Comparison of ENCODE assay signal across 24 mouse cellular contexts in genomic region chr5:151333686-151334085, GRCm38 (mm10).
"Had no signal": no experiment of that assay in that cellular context is flagged by ENCODE, and none has a peak within 500 bp of the region (broad histone marks: within the 10 kb centered on the region; RNA-seq: fewer than 3 reads in every experiment).

No protein-coding gene starts in this region.

- H3K27me3 ChIP-seq: heart, embryonic 13.5 days; heart, embryonic 15.5 days; hindbrain, embryonic 13.5 days; hindbrain, embryonic 15.5 days; kidney, embryonic 15.5 days; limb, embryonic 12.5 days; liver, embryonic 13.5 days; liver, embryonic 15.5 days had no signal

- H3K4me1 ChIP-seq: heart, embryonic 13.5 days; heart, embryonic 15.5 days; hindbrain, embryonic 13.5 days; hindbrain, embryonic 15.5 days; kidney, embryonic 15.5 days; limb, embryonic 10.5 days; limb, embryonic 12.5 days; liver, embryonic 13.5 days; liver, embryonic 15.5 days had no signal

- H3K9me3 ChIP-seq: heart, embryonic 13.5 days; heart, embryonic 15.5 days; hindbrain, embryonic 13.5 days; hindbrain, embryonic 15.5 days; kidney, embryonic 15.5 days; limb, embryonic 10.5 days; limb, embryonic 12.5 days; liver, embryonic 13.5 days; liver, embryonic 15.5 days had no signal

- H3K36me3 ChIP-seq: heart, embryonic 13.5 days; heart, embryonic 15.5 days; hindbrain, embryonic 13.5 days; hindbrain, embryonic 15.5 days; kidney, embryonic 15.5 days; limb, embryonic 10.5 days; limb, embryonic 12.5 days; liver, embryonic 13.5 days; liver, embryonic 15.5 days had no signal

- H3K9ac ChIP-seq: heart, embryonic 13.5 days; heart, embryonic 15.5 days; hindbrain, embryonic 13.5 days; hindbrain, embryonic 15.5 days; kidney, embryonic 15.5 days; limb, embryonic 12.5 days; liver, embryonic 13.5 days; liver, embryonic 15.5 days had no signal

- H3K4me3 ChIP-seq: heart, embryonic 13.5 days; heart, embryonic 15.5 days; hindbrain, embryonic 13.5 days; hindbrain, embryonic 15.5 days; kidney, embryonic 15.5 days; limb, embryonic 10.5 days; limb, embryonic 12.5 days; liver, embryonic 13.5 days; liver, embryonic 15.5 days had no signal

- DNase-seq: gastrocnemius, postnatal 14 days; gastrocnemius, postnatal 36 days; heart, adult 11 months; heart, postnatal 14 days; heart, postnatal 36 days; kidney, adult 11 months; kidney, postnatal 14 days; kidney, postnatal 36 days; layer of hippocampus, adult 9-11 months; layer of hippocampus, postnatal 36 days; liver; liver, embryonic 13.5 days had no signal

- H3K27ac ChIP-seq: heart, embryonic 13.5 days; heart, embryonic 15.5 days; hindbrain, embryonic 13.5 days; hindbrain, embryonic 15.5 days; hindbrain, postnatal 0 days; kidney, postnatal 0 days; limb, embryonic 10.5 days; limb, embryonic 12.5 days; liver, embryonic 13.5 days; liver, embryonic 15.5 days had no signal

- H3K4me2 ChIP-seq: heart, embryonic 11.5 days; heart, embryonic 13.5 days; heart, embryonic 15.5 days; hindbrain, embryonic 13.5 days; hindbrain, embryonic 15.5 days; kidney, embryonic 15.5 days; limb, embryonic 12.5 days; liver, embryonic 11.5 days; liver, embryonic 13.5 days; liver, embryonic 15.5 days had no signal
